Mouse (Mus musculus) limb, embryonic 12.5 days (tissue): ENCODE measurements around the gene Mapk14. TPM values are rescaled to one million over a fixed set of nuclear protein-coding genes. Genes with fewer than 3 reads are reported as not detected.
A peak's percentile ranks its signal among the peaks of the same experiment; 100 is the strongest.

Experiments used
- ATAC-seq: fragments of 200-750 bp; cut with Nextera tagmentation; 2 replicates; pipeline ENCODE4 v1.8.0; 2017; ENCODE audit warnings: low read depth, moderate TSS enrichment; ENCODE audit not compliant: insufficient number of reproducible peaks, insufficient read depth, low FRiP score, low TSS enrichment
- H3K27ac ChIP-seq: fragments of 300-500 bp; sonication (generic); 2 replicates; pipeline ENCODE4 v1.5.1; 2016; ENCODE audit warnings: mild to moderate bottlenecking, moderate library complexity
- H3K27me3 ChIP-seq: fragments of 300-500 bp; sonication (generic); 2 replicates; pipeline ENCODE4 v1.6.1; 2016; ENCODE audit warnings: mild to moderate bottlenecking, moderate library complexity
- H3K36me3 ChIP-seq: fragments of 300-500 bp; sonication (generic); 2 replicates; pipeline ENCODE4 v1.6.1; 2016; ENCODE audit warnings: mild to moderate bottlenecking, moderate library complexity
- H3K4me1 ChIP-seq: fragments of 300-500 bp; sonication (generic); replicated peaks from 2 replicates; pipeline ENCODE4 v1.6.1; 2016
- H3K4me2 ChIP-seq: fragments of 300-500 bp; sonication (generic); 2 replicates; pipeline ENCODE4 v1.6.1; 2016; ENCODE audit warnings: mild to moderate bottlenecking, moderate library complexity
- H3K4me3 ChIP-seq: fragments of 300-500 bp; sonication (generic); replicated peaks from 2 replicates; pipeline ENCODE4 v1.5.1; 2016; ENCODE audit warnings: mild to moderate bottlenecking
- H3K9ac ChIP-seq: fragments of 300-500 bp; sonication (generic); replicated peaks from 2 replicates; pipeline ENCODE4 v1.6.1; 2016; ENCODE audit warnings: mild to moderate bottlenecking, moderate library complexity
- H3K9me3 ChIP-seq: fragments of 300-500 bp; sonication (generic); 2 replicates; pipeline ENCODE4 v1.6.1; 2016; ENCODE audit warnings: mild to moderate bottlenecking, moderate library complexity
- WGBS: fragments of 180-500 bp; shearing (Covaris S2); methylation state at CpG from one replicate; pipeline ENCODE4 v1.1.7; 2016; 5-methylcytosine and 5-hydroxymethylcytosine counted together
- polyA plus RNA-seq: library from polyadenylated mRNA; unstranded; fragments of >200 nt; fragmentation: Nextera tagmentation; extraction: Ambion mirVana; gene quantifications from 2 replicates; pipeline ENCODE4 v1.2.1, GENCODE M21; 2016

The Mapk14 gene
- polyA plus RNA-seq, 1 experiment from 2014 or later: 48.9 TPM

GRCm38 (mm10) chr17:28698672-28699071 lies 7.5 kb downstream of the Mapk14 start:
- Histone ChIP-seq H3K4me3 (no peak overlapping the region), H3K27ac (no peak overlapping the region), H3K36me3 (peaks cover 7% of the 10 kb centered on the region; the same call in 1 of the 2 replicates), H3K27me3 (no peaks in the 10 kb centered on the region), H3K4me1 (peaks cover 27% of the 10 kb centered on the region), H3K9me3 (no peaks in the 10 kb centered on the region), H3K9ac (no peak overlapping the region), H3K4me2 (no peak overlapping the region)
- 89% methylated on average over 2 of the region's 2 CpGs for WGBS
- no peak for ATAC-seq

GRCm38 (mm10) chr17:28699789-28700188 lies 8.7 kb downstream of the Mapk14 start:
- Histone ChIP-seq H3K9ac (no peak overlapping the region), H3K9me3 (no peaks in the 10 kb centered on the region), H3K4me3 (no peak overlapping the region), H3K27me3 (no peaks in the 10 kb centered on the region), H3K4me2 (no peak overlapping the region), H3K36me3 (peaks cover 5% of the 10 kb centered on the region; the same call in 1 of the 2 replicates), H3K27ac (no peak overlapping the region), H3K4me1 (peaks cover 22% of the 10 kb centered on the region)
- ATAC-seq: no peak
- 86% methylated on average over 7 of the region's 7 CpGs for WGBS

GRCm38 (mm10) chr17:28701171-28701570 lies 10.0 kb downstream of the Mapk14 start:
- ATAC-seq: no peak
- no peak overlapping the region for H3K27ac ChIP-seq
- 92% methylated on average over 4 of the region's 4 CpGs for WGBS

GRCm38 (mm10) chr17:28701737-28702136 lies 10.6 kb downstream of the Mapk14 start:
- ATAC-seq: no peak
- Histone ChIP-seq H3K4me2 (no peak overlapping the region), H3K9ac (no peak overlapping the region), H3K36me3 (peaks cover 5% of the 10 kb centered on the region; the same call in 1 of the 2 replicates), H3K4me1 (peaks cover 14% of the 10 kb centered on the region), H3K27ac (no peak overlapping the region), H3K27me3 (no peaks in the 10 kb centered on the region), H3K4me3 (no peak overlapping the region), H3K9me3 (no peaks in the 10 kb centered on the region)
- 77% methylated on average over 3 of the region's 3 CpGs for WGBS

More at GRCm38 (mm10) chr17:28701171-28701570, 10.0 kb downstream of the Mapk14 start:
- Histone ChIP-seq H3K9ac (no peak overlapping the region), H3K4me1 (peaks cover 16% of the 10 kb centered on the region), H3K4me3 (no peak overlapping the region), H3K9me3 (no peaks in the 10 kb centered on the region), H3K27me3 (no peaks in the 10 kb centered on the region), H3K4me2 (no peak overlapping the region), H3K36me3 (peaks cover 5% of the 10 kb centered on the region; the same call in 1 of the 2 replicates)

- Histone ChIP-seq H3K4me1 (peaks cover 8% of the 10 kb centered on the region), H3K9ac (no peak overlapping the region), H3K27me3 (no peaks in the 10 kb centered on the region), H3K36me3 (peaks cover 5% of the 10 kb centered on the region; the same call in 1 of the 2 replicates), H3K27ac (no peak overlapping the region), H3K4me2 (no peak overlapping the region), H3K9me3 (no peaks in the 10 kb centered on the region), H3K4me3 (no peak overlapping the region)
- WGBS: 73% methylated on average over 2 of the region's 2 CpGs
- no peak for ATAC-seq
Measured at GRCm38 (mm10) chr17:28702646-28703045, 11.5 kb downstream of the Mapk14 start.

- Histone ChIP-seq H3K36me3 (peaks cover 3% of the 10 kb centered on the region; the same call in 1 of the 2 replicates), H3K4me3 (no peak overlapping the region), H3K9me3 (no peaks in the 10 kb centered on the region), H3K4me1 (peaks cover 16% of the 10 kb centered on the region), H3K27ac (no peak overlapping the region), H3K9ac (no peak overlapping the region), H3K27me3 (no peaks in the 10 kb centered on the region), H3K4me2 (no peak overlapping the region)
- no peak for ATAC-seq
- WGBS: 59% methylated on average over 1 of the region's 1 CpGs
Measured at GRCm38 (mm10) chr17:28706697-28707096, 15.6 kb downstream of the Mapk14 start.

- Histone ChIP-seq H3K9ac (no peak overlapping the region), H3K4me2 (no peak overlapping the region), H3K4me3 (no peak overlapping the region), H3K36me3 (no peaks in the 10 kb centered on the region), H3K27me3 (no peaks in the 10 kb centered on the region), H3K27ac (no peak overlapping the region), H3K9me3 (no peaks in the 10 kb centered on the region), H3K4me1 (peaks cover 16% of the 10 kb centered on the region)
- WGBS: 91% methylated on average over 3 of the region's 3 CpGs
- ATAC-seq: no peak
Measured at GRCm38 (mm10) chr17:28707136-28707627, 16.1 kb downstream of the Mapk14 start.

GRCm38 (mm10) chr17:28707816-28708215 lies 16.7 kb downstream of the Mapk14 start:
- WGBS: 94% methylated on average over 2 of the region's 2 CpGs
- H3K4me3 ChIP-seq: no peak overlapping the region
- peaks cover 16% of the 10 kb centered on the region for H3K4me1 ChIP-seq
- H3K27ac ChIP-seq: no peak overlapping the region
- H3K9ac ChIP-seq: no peak overlapping the region
- no peak for ATAC-seq
- H3K27me3 ChIP-seq: no peaks in the 10 kb centered on the region
- H3K9me3 ChIP-seq: no peaks in the 10 kb centered on the region
- no peaks in the 10 kb centered on the region for H3K36me3 ChIP-seq
- no peak overlapping the region for H3K4me2 ChIP-seq

- Histone ChIP-seq H3K4me3 (no peak overlapping the region), H3K36me3 (peaks cover 5% of the 10 kb centered on the region), H3K27ac (no peak overlapping the region), H3K4me2 (no peak overlapping the region), H3K4me1 (peaks cover 16% of the 10 kb centered on the region), H3K9me3 (no peaks in the 10 kb centered on the region), H3K9ac (no peak overlapping the region), H3K27me3 (no peaks in the 10 kb centered on the region)
- 47% methylated on average over 2 of the region's 2 CpGs for WGBS
- ATAC-seq: no peak
Measured at GRCm38 (mm10) chr17:28708989-28709388, 17.9 kb downstream of the Mapk14 start.

- Histone ChIP-seq H3K4me2 (no peak overlapping the region), H3K9ac (no peak overlapping the region), H3K4me1 (peaks cover 16% of the 10 kb centered on the region), H3K27me3 (no peaks in the 10 kb centered on the region), H3K27ac (0 out of 2 replicates have a peak overlapping the region, but pooled peaks have one; percentile 14), H3K4me3 (no peak overlapping the region), H3K9me3 (no peaks in the 10 kb centered on the region), H3K36me3 (peaks cover 13% of the 10 kb centered on the region)
- no peak for ATAC-seq
- 85% methylated on average over 8 of the region's 8 CpGs for WGBS
Measured at GRCm38 (mm10) chr17:28709552-28710290, 18.6 kb downstream of the Mapk14 start.

GRCm38 (mm10) chr17:28710291-28710688 lies 19.2 kb downstream of the Mapk14 start:
- Histone ChIP-seq H3K36me3 (peaks cover 18% of the 10 kb centered on the region), H3K27ac (no peak overlapping the region), H3K4me1 (peaks cover 16% of the 10 kb centered on the region), H3K4me3 (no peak overlapping the region), H3K27me3 (no peaks in the 10 kb centered on the region), H3K9me3 (no peaks in the 10 kb centered on the region), H3K9ac (no peak overlapping the region), H3K4me2 (no peak overlapping the region)
- 87% methylated on average over 8 of the region's 8 CpGs for WGBS
- no peak for ATAC-seq
